Mouse (Mus musculus): ENCODE measurements at regions not wholly inside any gene's neighbourhood (a gene's known extent, or its start where the extent isn't known, plus 50 kb on each side); places are given as distances from the start of the nearest gene placed in this dataset.

GRCm38 (mm10) chr8:103936491-103936890, 164.9 kb upstream of the Cdh5 start:
- DNase-seq (ENCODE audit: low spot score in 2 of 2) = no peak

- no peak for DNase-seq (ENCODE audit: low spot score in 2 of 2)
Observed at GRCm38 (mm10) chr8:103938283-103939230, 162.9 kb upstream of the Cdh5 start.

GRCm38 (mm10) chr8:103940958-103941532, 160.4 kb upstream of the Cdh5 start:
- DNase-seq (ENCODE audit: low spot score in 2 of 2) = no peak

DNA sequence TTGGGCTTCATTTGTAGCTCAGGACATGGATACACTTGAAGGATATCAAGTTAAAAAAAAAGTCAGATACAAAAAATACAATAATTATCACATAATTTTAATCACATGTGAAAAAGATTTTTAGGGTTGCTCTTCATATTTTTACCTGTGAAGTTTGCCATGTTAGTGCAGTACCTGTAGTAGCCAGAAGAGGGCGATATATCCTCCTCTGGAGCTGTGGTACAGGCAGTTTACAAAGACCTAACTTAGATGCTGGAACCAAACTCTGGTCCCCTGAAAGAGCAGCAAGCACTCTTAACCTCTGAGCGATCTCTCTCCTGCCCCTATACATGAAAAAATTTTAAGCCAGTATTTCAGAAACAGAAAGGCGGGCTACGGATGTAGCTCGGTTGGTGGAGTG, 153.0 kb upstream of the Cdh5 start:
- DNase-seq (ENCODE audit: low spot score in 2 of 2) = peak in 1 of 2 experiments; percentile 2

GRCm38 (mm10) chr8:103950460-103950859, 151.0 kb upstream of the Cdh5 start:
- no peak for DNase-seq (ENCODE audit: low spot score in 2 of 2)

GRCm38 (mm10) chr8:103953586-103953985, 147.8 kb upstream of the Cdh5 start:
- DNase-seq (ENCODE audit: low spot score in 2 of 2) = no peak

- DNase-seq (ENCODE audit: low spot score in 2 of 2) = no peak
Observed at GRCm38 (mm10) chr8:103955568-103956260, 145.7 kb upstream of the Cdh5 start.

DNA sequence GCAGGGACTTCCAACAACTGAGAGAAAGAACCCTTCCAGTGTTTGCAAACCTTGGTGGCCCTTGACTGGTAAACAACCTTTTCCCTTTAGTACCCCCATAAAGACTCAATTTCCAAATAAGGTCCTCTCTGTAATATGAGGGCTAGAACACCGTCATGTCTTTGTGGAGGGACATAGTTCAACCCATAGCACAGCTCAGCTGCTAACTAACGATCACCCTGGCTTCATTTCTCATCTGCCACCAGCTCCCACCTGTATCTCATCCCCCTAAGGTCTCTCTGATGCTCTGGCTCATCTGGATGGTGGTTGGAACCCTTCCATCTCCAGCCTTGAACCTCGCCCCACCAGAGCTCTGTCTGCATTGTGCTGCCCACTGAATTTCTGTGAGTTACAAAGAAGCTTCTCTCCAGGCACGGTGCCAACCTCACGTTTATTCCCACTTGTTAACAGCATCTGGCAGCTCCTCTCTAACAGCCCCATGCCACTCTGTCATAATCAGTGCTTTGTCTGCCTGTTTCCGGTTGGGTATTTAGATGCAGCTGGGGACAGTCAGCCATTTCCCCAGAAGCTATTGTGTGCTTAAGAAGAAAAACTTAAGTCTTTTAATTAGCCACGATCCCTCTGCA, 137.0 kb upstream of the Cdh5 start:
- DNase-seq (ENCODE audit: low spot score in 2 of 2) = no peak

DNA sequence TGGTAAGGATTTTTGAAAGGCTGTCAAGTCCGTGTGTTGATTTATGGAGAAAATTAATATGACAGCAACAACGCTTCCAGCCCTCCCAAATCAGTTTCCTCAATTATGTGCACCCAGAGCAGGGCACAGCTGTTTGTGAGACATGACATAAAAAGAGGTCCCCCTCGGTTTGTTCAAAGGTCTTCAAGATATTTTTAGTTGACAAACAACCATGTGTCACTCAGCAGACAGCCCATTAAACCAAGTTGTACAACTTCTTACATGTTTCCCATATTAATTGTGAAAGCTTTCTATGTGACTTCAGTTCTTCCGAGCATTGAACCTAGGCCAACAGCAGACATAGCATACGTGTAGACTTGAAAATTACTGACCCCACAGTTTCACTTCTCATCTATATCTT, 131.5 kb upstream of the Cdh5 start:
- no peak for DNase-seq (ENCODE audit: low spot score in 2 of 2)

- DNase-seq (ENCODE audit: low spot score in 2 of 2) = no peak
Observed at GRCm38 (mm10) chr8:103970511-103970910, 130.9 kb upstream of the Cdh5 start.

GRCm38 (mm10) chr8:103970966-103971365, 130.5 kb upstream of the Cdh5 start:
- no peak for DNase-seq (ENCODE audit: low spot score in 2 of 2)

DNA sequence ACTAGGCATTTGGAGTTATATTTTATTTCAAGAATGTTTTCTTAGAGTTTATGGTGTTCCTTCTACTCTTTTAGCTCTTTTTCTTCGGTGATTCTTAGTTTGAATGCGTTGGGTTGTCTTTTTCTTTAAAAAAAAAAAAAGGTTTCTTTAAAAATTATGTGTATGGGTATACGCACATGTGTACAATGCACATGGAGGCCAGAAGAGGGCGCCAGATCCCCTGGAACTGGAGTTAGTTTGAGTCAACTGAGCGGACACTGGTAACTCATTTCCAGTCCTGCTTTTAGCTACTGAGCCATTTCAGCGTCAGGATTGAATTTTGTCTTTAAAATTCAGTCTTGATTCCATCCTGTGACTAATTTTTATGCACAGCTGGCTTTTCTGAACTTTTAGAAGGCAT, 124.9 kb upstream of the Cdh5 start:
- no peak for DNase-seq (ENCODE audit: low spot score in 2 of 2)

GRCm38 (mm10) chr8:103978948-103979347, 122.5 kb upstream of the Cdh5 start:
- DNase-seq (ENCODE audit: low spot score in 2 of 2) = no peak

- no peak for DNase-seq (ENCODE audit: low spot score in 2 of 2)
Observed at GRCm38 (mm10) chr8:103983860-103984594, 117.4 kb upstream of the Cdh5 start.

DNA sequence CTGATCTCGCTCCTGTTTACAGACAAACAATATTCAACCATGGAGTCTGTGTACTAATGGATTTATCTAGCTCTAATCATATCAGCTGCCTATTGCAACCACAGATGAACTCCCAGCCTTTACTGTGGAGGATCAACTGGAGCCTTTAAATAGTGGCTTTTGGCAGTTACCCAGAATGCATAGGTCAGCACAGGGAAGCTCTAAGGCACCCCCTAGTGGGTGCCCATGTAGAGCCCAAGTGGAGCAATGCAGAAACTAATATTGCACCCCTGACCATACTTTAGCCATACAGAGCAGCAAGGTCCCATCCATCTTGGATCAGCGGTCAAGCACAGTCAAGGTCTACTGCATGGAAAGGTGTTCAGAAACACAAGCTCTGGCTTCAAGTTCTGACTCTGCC, 115.8 kb upstream of the Cdh5 start:
- no peak for DNase-seq (ENCODE audit: low spot score in 2 of 2)

- DNase-seq (ENCODE audit: low spot score in 2 of 2) = no peak
Observed at GRCm38 (mm10) chr8:103993897-103994296, 107.5 kb upstream of the Cdh5 start.

- no peak for DNase-seq (ENCODE audit: low spot score in 2 of 2)
Observed at GRCm38 (mm10) chr8:103998143-103998542, 103.3 kb upstream of the Cdh5 start.

- DNase-seq (ENCODE audit: low spot score in 2 of 2) = no peak
Observed at GRCm38 (mm10) chr8:104007209-104007608, 94.2 kb upstream of the Cdh5 start.

DNA sequence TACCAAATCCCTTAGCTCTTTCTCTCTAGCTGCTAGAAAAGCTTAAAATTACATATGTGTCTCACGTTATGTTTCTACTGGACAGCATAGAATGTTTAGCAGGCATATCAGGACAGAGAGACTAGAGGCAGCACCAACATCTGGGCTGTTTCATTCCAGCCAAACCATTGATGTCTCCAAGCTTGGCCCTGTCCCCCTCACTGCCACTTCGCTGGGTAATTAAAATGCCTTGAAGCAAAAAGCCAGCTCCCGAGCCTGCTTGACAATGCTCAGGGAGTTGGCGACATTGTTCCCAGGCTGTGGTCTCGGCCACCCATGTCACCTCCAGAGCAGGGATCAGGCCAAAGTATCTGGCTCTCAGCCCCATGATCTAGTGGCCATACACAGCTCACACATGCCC, 92.7 kb upstream of the Cdh5 start:
- no peak for DNase-seq (ENCODE audit: low spot score in 2 of 2)

- no peak for DNase-seq (ENCODE audit: low spot score in 2 of 2)
Observed at GRCm38 (mm10) chr8:104009306-104009705, 92.1 kb upstream of the Cdh5 start.

DNA sequence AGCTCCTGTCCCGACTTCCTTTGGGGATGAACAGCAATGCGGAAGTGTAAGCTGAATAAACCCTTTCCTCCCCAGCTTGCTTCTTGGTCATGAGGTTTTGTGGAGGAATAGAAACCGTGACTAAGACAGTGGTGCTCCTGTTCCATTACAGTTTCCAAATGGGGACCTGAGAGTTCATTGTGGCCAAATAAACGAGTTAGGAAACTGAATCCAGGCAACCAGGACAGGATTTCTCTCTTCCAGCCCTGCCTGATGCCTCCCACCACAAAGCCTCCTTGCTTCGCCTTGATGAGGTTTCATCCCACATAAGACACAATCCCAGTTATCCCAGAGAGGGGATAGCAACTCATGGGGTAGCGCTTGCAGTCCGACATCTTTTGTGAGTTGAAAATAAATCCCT, 79.2 kb upstream of the Cdh5 start:
- DNase-seq (ENCODE audit: low spot score in 2 of 2) = no peak

Measured in adrenal gland, adult 18-20 months (tissue).